Mouse (Mus musculus) brain, adult 2 months (tissue): Measurements from ENCODE around the gene Pter.

ENCODE experiments used
- DNase-seq: peaks from one replicate; pipeline ENCODE4 v3.0.0; 2011; ENCODE audit warnings: low read depth, low spot score

The Pter gene

DNA sequence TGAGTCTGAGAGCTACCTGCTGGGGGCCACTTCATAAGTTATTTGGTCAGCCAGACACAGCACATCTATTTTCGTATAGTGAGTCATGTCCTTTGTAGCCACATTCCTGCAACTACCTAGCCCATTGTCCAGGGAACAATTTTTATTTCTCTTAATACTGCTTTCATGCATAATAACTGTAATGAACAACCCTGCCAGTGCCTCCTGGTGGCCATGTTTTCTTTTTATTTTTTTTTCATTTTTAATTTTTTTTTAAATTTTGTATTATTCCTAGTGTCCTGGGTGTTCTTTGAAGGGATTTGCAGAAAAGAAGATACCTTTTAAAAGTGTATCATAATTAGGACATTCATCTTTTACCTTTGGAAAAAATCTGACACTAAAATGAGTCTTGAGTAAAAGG is 84.6 kb downstream of the Pter start:
- DNase-seq: no peak

DNA sequence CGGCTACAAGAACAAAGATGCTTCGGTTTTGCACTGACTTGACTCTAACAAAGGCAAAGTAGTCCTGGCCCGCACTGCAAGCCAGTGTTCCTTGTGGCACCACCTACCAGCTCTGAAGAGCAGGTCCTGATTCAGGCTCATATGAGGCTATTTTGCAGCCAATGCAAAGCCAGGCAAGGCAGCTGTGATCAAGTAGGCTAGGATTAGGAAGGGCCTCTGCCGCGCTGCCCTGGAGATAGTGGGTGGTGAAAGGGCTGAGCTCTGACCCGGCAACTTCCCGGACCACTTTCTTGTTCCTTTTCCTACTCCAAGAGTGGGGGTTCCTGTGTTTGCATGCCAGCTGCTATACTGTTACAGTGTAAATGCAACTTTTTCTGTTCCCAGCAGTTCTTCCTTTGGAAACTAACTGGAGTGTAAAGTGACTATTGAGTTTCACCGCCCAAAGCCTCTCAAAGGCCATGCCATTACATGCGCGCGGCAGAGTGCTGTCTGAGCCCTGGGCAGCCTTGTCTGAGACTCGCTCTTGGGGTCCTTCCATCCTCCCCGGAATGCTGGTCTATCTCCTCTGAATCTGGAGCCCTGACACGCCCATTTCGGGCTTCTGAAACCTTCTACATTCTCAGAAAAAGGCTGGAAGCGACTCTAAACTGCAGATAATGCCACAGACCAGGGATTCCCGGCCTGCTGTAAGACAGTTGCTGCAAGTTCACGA is 85.6 kb downstream of the Pter start:
- DNase-seq: peak; percentile 40

DNA sequence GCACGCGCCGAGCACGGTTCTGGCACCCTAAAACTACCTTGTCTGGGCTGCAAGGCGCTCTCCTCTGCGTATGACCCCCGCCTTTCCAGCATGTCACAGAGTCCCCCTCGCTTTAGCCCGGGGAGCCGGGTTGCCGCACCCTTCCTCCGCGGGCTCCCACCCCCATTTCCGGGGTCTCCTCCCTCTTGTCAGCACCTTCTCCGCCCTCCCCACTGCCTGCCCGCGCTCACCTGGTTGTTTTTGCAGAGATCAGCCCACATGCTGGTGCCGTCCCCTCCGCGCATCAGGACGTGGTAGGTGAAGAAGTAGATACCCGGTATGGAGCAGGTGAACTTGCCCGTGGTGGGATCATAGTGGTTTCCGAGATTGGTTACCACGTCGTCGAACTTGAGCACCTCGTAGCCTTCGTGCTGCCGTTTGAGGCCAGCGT is 86.2 kb downstream of the Pter start:
- peak; percentile 8 for DNase-seq

DNA sequence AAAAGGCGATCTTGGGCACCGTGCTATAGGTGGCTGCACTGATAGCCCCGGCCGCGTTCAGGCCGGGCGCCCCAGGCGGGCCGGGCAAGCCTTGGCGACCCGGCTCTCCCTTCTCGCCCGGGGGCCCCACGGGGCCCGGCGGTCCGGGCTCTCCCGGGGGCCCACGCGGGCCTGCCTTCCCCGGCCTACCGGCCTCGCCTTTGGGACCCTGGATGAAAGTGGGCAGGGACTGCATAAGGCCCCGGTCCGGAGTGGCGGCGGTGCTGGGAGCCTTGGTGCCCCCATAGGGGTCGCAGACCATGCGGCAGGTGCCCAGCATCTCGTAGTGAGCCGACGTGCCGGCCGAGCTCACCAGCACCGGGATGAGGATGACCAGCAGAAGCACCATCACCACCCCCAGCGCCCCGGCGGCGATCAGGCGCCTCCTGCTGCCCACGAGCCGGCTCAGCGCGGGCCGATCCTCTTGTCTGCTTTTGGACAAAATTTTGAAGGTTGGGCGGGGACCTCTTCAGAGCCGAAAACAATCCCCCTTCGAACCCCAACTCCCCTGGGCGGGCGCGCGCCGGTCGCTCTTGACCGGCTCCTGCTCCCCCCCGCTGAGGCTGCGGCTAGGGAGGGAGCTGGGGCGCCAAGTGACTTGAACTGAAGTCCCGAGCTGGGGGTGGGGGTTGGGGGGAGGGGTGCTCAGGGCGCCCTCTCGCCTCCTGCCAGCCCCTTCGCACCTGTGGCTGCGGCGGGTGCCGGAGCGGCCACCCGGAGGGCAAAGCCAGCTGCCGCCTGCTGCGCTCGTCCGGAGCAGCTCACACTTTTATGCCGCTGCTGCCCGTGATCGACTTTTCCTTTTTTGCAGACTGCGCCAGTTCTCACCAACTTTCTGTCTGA is 86.9 kb downstream of the Pter start:
- peak; percentile 50 for DNase-seq

DNA sequence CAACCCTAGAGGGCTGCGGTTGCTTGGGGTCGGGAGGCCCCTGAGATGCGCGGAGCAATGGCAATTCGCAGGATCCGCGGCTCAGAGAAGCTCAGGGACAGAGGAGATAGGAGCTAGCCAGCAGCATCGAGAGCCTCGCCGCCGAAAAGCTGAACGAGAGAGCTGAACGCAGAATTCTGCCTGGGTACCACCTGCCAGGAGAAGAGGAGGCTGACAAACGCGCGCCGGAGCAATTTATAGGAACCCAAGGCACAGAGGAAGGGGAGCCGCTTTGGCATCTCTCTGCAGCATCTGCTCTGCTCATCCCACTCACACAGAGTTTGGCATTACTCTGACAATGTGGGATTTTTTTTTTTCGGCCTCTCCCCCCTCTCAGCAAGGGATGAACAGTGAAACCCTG is 87.6 kb downstream of the Pter start, which contains the start of gene C1ql3:
TSS of gene C1ql3 (minus strand) at position 335 of the 400 bp plus-strand sequence.
- peak; percentile 93 for DNase-seq

DNA sequence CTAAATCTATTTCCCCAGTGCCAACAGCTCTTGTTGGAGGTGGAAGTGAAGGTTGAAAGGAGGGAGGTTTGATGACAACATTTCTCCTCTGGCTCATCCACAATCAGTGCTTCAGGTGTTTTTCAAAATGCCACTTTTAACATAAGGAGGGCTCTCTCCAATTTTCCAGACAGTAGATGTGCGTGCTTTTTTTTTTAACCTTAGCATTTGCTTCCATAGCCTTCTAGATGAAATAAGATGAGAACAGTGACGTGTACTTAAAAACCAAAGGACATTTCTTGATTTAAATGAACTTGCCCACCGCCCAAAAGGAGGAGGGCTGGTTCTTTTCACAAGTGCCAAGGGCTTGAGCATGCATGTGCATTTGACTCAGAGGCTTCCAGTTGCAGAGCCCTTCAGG is 88.1 kb downstream of the Pter start:
- DNase-seq: no peak

DNA sequence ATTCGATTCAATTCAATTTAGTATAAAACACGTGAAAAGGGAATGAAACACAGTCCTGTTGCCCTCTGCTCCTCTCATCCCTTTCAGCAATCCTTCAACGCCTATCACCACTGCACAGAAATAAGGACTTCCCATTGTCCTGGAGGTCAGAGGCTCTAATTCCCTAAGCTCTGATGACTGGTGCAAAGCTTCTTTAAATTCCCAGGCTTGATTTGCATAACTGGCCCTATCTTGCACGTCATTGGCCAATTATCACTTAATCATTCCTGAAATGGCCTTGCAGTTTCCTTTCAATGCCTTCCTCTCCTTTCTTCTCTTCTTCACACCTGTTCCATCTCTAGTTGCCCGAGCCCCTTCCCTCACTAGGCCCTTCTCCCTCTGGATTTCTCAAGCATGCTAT is 94.5 kb downstream of the Pter start:
- DNase-seq: no peak

DNA sequence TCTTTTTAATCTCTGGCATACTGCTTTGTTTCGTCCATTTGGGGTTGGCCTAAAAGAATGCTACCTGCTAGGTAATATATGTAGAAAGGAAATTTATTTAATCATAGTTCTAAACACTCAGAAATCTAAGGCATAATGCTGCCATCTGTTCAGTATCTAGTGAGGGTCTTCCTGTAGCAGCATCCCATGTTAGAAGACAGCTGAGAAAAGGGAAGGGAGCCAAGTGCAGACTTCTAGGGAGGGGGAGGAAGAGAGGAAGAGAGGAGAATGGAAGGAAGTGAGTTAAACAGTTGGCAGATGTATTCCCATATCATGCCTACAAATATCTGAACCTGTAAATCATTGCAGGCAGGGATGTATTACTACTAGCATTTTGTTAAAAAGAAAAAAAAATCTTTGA is 95.0 kb downstream of the Pter start:
- DNase-seq: no peak

DNA sequence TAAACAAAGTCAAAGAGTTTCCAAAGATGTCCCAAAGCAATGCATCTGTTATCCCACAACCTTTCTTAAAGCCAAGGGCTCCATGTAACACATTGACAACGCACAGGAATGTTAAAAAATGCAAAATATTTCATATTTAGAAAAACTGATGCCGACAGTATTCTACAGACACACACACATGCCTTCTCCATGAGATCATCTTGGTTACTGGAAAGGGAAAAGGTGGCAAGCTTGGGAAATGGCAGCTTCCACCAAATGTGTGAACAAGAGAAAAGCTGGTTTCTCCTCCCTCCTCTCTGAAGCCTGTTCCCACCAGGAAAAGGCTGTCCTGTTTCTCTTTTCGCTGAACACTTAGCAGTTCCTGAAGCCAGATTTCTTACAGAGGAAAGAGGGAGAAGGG is 114.9 kb downstream of the Pter start:
- DNase-seq: peak; percentile 41

DNA sequence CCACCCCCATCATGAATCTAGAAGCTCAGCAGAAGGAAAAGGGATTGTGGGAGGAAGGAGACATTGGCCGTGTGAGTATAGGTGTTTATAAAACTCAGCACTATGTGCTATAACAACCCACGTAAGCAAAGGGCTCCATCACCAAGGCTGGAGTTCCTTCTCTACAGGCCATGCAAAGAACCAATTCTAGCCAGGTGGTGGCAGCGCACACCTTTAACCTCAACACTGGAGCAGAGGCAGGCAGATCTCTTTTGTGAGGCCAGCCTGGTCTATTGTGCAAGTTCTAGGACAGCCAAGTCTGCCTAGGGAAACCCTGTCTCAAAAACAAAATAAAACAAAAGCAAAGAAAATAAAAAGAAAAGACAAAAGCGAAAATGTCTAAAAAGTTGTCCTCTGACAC is 115.9 kb downstream of the Pter start:
- DNase-seq: no peak

DNA sequence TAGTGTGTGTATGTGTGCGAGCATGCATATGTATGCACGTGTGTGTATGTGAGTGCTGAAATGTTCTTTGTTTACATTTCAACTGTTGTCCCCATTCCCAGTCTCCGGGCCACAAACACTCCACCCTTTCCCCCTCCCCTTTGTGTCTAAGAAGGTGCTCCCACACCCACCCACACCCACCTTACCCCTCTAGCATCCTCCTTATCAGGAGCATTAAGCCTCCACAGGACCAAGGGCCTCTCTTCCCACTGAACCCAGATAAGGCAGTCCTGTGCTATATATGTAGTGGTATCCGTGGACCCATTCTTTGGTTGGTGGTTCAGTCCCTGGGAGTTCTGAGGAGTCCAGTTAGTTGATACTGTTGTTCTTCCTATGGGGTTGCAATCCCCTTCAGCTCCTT is 120.7 kb downstream of the Pter start:
- no peak for DNase-seq

DNA sequence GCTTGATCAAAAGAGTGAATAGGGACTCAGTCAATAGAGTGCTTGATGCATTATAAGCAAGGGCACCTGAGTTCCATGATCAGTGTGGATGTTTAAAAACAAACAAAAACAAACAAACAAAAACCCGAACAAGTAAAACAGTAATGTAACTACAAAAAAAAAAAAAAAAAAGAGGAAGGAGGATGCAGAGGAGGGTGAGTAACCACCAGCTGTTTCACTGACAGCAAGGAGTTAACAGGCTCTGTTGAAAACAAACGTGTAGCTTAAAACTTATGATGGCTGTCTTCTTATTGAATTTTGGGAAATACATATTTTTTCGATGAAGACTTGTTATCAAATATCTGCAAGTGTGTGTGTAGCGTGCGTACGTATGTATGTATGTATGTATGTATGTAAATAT is 124.8 kb downstream of the Pter start:
- DNase-seq: no peak
